Mouse (Mus musculus) adrenal gland, postnatal 4 days (tissue): ENCODE data around the gene Slbp. TPM values are rescaled to one million over a fixed set of nuclear protein-coding genes. Genes with fewer than 3 reads are reported as not detected.

ENCODE experiments used
- DNase-seq, 2 experiments: peaks; one replicate each; pipeline ENCODE4 v3.0.0; 2021 to 2022; ENCODE audit warnings: low spot score in 2 of 2, mixed read lengths in 2 of 2
- long read RNA-seq, 2 experiments: library from polyadenylated mRNA; stranded (forward); transcript quantifications; one replicate each; pipeline ENCODE4 v2.0.0; 2021
- total RNA-seq, 2 experiments: library from RNA; stranded (reverse); gene quantifications; 2 replicates each; pipeline ENCODE4 v1.2.3; 2021

The Slbp gene
- 10 to 100 TPM; 65.7 to 71.6 TPM for total RNA-seq
- long read RNA-seq, experiment 1, transcript Slbp-201 (8 exons, 1,906 nt): major isoform, 46 of 67 reads
- long read RNA-seq, experiment 1, partial matches to known transcripts: 8 of 67 reads
- long read RNA-seq, experiment 1, other reads (novel, unspliced or antisense): 12 of 67 reads
- long read RNA-seq, experiment 2, transcript Slbp-201 (8 exons, 1,906 nt): major isoform, 71 of 97 reads
- long read RNA-seq, experiment 2, partial matches to known transcripts: 10 of 97 reads
- long read RNA-seq, experiment 2, other reads (novel, unspliced or antisense): 13 of 97 reads

- peak; percentile 85 to 93 for DNase-seq
Observed at GRCm38 (mm10) chr5:33651921-33652782, at the start of gene Slbp. TSS of gene Slbp (minus strand) at chr5:33652574.

- DNase-seq: no peak
Observed at GRCm38 (mm10) chr5:33701832-33702231, 49.5 kb upstream of the Slbp start.

- DNase-seq: no peak
Observed at GRCm38 (mm10) chr5:33700010-33700409, 47.6 kb upstream of the Slbp start.

GRCm38 (mm10) chr5:33698669-33699068 lies 46.3 kb upstream of the Slbp start:
- DNase-seq: no peak

- no peak for DNase-seq
Observed at GRCm38 (mm10) chr5:33697947-33698512, 45.7 kb upstream of the Slbp start.

GRCm38 (mm10) chr5:33697534-33697933 lies 45.2 kb upstream of the Slbp start:
- no peak for DNase-seq

GRCm38 (mm10) chr5:33696430-33696829 lies 44.1 kb upstream of the Slbp start:
- DNase-seq: no peak

GRCm38 (mm10) chr5:33695718-33696121 lies 43.3 kb upstream of the Slbp start:
- DNase-seq: no peak

GRCm38 (mm10) chr5:33694848-33695717 lies 42.7 kb upstream of the Slbp start:
- no peak for DNase-seq

GRCm38 (mm10) chr5:33694461-33694847 lies 42.1 kb upstream of the Slbp start:
- DNase-seq: no peak

GRCm38 (mm10) chr5:33692393-33692792 lies 40.0 kb upstream of the Slbp start:
- no peak for DNase-seq

- no peak for DNase-seq
Observed at GRCm38 (mm10) chr5:33689852-33690645, 37.7 kb upstream of the Slbp start.

- DNase-seq: no peak
Observed at GRCm38 (mm10) chr5:33689221-33689844, 37.0 kb upstream of the Slbp start.

- no peak for DNase-seq
Observed at GRCm38 (mm10) chr5:33688278-33689220, 36.2 kb upstream of the Slbp start.

GRCm38 (mm10) chr5:33687142-33687541 lies 34.8 kb upstream of the Slbp start:
- no peak for DNase-seq

GRCm38 (mm10) chr5:33684932-33685331 lies 32.6 kb upstream of the Slbp start:
- no peak for DNase-seq

- no peak for DNase-seq
Observed at GRCm38 (mm10) chr5:33683897-33684652, 31.7 kb upstream of the Slbp start.

- no peak for DNase-seq
Observed at GRCm38 (mm10) chr5:33682963-33683362, 30.6 kb upstream of the Slbp start.
